Mouse (Mus musculus) heart, embryonic 10.5 days (tissue): ENCODE measurements around the gene Pdpn. TPM values are rescaled to one million over a fixed set of nuclear protein-coding genes. Genes with fewer than 3 reads are reported as not detected.
"Not testable (repeated sequence)": the region's sequence is repeated elsewhere in the genome, so short reads cannot be mapped to it uniquely, and the experiment has no call there.

ENCODE experiments used
- DNase-seq: peaks from one replicate; pipeline ENCODE4 v3.0.0-alpha.2; 2017; ENCODE audit warnings: low spot score
- H3K27ac ChIP-seq: fragments of 300-500 bp; sonication (generic); 2 replicates; pipeline ENCODE4 v1.5.1; 2016; ENCODE audit warnings: mild to moderate bottlenecking
- H3K27me3 ChIP-seq: fragments of 300-500 bp; sonication (generic); 2 replicates; pipeline ENCODE4 v1.6.1; 2016; ENCODE audit warnings: mild to moderate bottlenecking; ENCODE audit not compliant: poor library complexity, insufficient read depth, severe bottlenecking
- H3K36me3 ChIP-seq: fragments of 300-500 bp; sonication (generic); 2 replicates; pipeline ENCODE4 v1.6.1; 2016; ENCODE audit warnings: mild to moderate bottlenecking, moderate library complexity
- H3K4me1 ChIP-seq: fragments of 300-500 bp; sonication (generic); 2 replicates; pipeline ENCODE4 v1.6.1; 2016; ENCODE audit warnings: mild to moderate bottlenecking
- H3K4me3 ChIP-seq: fragments of 300-500 bp; sonication (generic); 2 replicates; pipeline ENCODE4 v1.5.1; 2016; ENCODE audit warnings: mild to moderate bottlenecking, moderate library complexity
- H3K9me3 ChIP-seq: fragments of 300-500 bp; sonication (generic); 2 replicates; pipeline ENCODE4 v1.6.1; 2016; ENCODE audit warnings: mild to moderate bottlenecking, moderate library complexity
- WGBS: fragments of 180-500 bp; shearing (Covaris S2); methylation state at CpG from one replicate; pipeline ENCODE4 v1.1.7; 2016; 5-methylcytosine and 5-hydroxymethylcytosine counted together
- polyA plus RNA-seq: library from polyadenylated mRNA; unstranded; fragments of >200 nt; fragmentation: Nextera tagmentation; extraction: Ambion mirVana; gene quantifications from 2 replicates; pipeline ENCODE4 v1.2.1, GENCODE M21; 2016

The Pdpn gene
- polyA plus RNA-seq = 22.8 and 29.8 TPM in 2 replicates

- peaks cover 25% of the 10 kb centered on the region for H3K27me3 ChIP-seq
- no peaks in the 10 kb centered on the region for H3K36me3 ChIP-seq
- H3K4me1 ChIP-seq = peaks cover 50% of the 10 kb centered on the region
- peak; percentile 84 for DNase-seq
- H3K9me3 ChIP-seq = no peaks in the 10 kb centered on the region
- peak within 1 kb of the TSS; percentile 82 for H3K27ac ChIP-seq
- 3% methylated on average over 31 of the region's 31 CpGs for WGBS
- H3K4me3 ChIP-seq = peak within 1 kb of the TSS; percentile 65
Measured at GRCm38 (mm10) chr4:143299325-143300070, at the start of gene Pdpn. Gene Pdpn (minus strand): TSS chr4:143299564.

GRCm38 (mm10) chr4:143348678-143349077 is 49.3 kb upstream of the Pdpn start:
- H3K27ac ChIP-seq = no peak overlapping the region
- H3K4me3 ChIP-seq = peak overlapping the region; percentile 72; the same call in 1 of the 2 replicates
- H3K36me3 ChIP-seq = no peaks in the 10 kb centered on the region
- H3K27me3 ChIP-seq = peaks cover 59% of the 10 kb centered on the region
- no peak for DNase-seq
- no peaks in the 10 kb centered on the region for H3K9me3 ChIP-seq
- peaks cover 23% of the 10 kb centered on the region for H3K4me1 ChIP-seq
- 17% methylated on average over 5 of the region's 5 CpGs for WGBS

GRCm38 (mm10) chr4:143345491-143345890 is 46.1 kb upstream of the Pdpn start:
- not testable (repeated sequence) for DNase-seq, H3K4me3 ChIP-seq, H3K36me3 ChIP-seq, H3K27ac ChIP-seq, H3K9me3 ChIP-seq
- peaks cover 33% of the 10 kb centered on the region for H3K27me3 ChIP-seq
- peaks cover 21% of the 10 kb centered on the region for H3K4me1 ChIP-seq
- WGBS = 79% methylated on average over 5 of the region's 5 CpGs

GRCm38 (mm10) chr4:143341470-143341869 is 42.1 kb upstream of the Pdpn start:
- WGBS = 76% methylated on average over 7 of the region's 7 CpGs
- DNase-seq = no peak
- H3K27me3 ChIP-seq = no peaks in the 10 kb centered on the region

GRCm38 (mm10) chr4:143339808-143340207 is 40.4 kb upstream of the Pdpn start:
- no peak overlapping the region for H3K4me3 ChIP-seq
- no peak overlapping the region for H3K27ac ChIP-seq
- no peaks in the 10 kb centered on the region for H3K27me3 ChIP-seq
- H3K9me3 ChIP-seq = no peaks in the 10 kb centered on the region
- no peak for DNase-seq
- WGBS = 84% methylated on average over 13 of the region's 13 CpGs
- H3K4me1 ChIP-seq = peaks cover 3% of the 10 kb centered on the region; the same call in 1 of the 2 replicates
- H3K36me3 ChIP-seq = no peaks in the 10 kb centered on the region

More at GRCm38 (mm10) chr4:143341470-143341869, 42.1 kb upstream of the Pdpn start:
- no peaks in the 10 kb centered on the region for H3K4me1 ChIP-seq
- no peak overlapping the region for H3K4me3 ChIP-seq
- no peaks in the 10 kb centered on the region for H3K36me3 ChIP-seq
- H3K9me3 ChIP-seq = no peaks in the 10 kb centered on the region
- no peak overlapping the region for H3K27ac ChIP-seq

- no peak for DNase-seq
- Histone ChIP-seq H3K27ac (no peak overlapping the region), H3K27me3 (no peaks in the 10 kb centered on the region), H3K9me3 (no peaks in the 10 kb centered on the region), H3K4me1 (peaks cover 3% of the 10 kb centered on the region; the same call in 1 of the 2 replicates), H3K36me3 (no peaks in the 10 kb centered on the region), H3K4me3 (no peak overlapping the region)
- 61% methylated on average over 2 of the region's 2 CpGs for WGBS
Measured at GRCm38 (mm10) chr4:143336096-143336495, 36.7 kb upstream of the Pdpn start.

GRCm38 (mm10) chr4:143334995-143335394 is 35.6 kb upstream of the Pdpn start:
- H3K27ac ChIP-seq = no peak overlapping the region
- 60% methylated on average over 17 of the region's 17 CpGs for WGBS
- no peaks in the 10 kb centered on the region for H3K27me3 ChIP-seq
- no peak for DNase-seq
- no peak overlapping the region for H3K4me3 ChIP-seq
- H3K9me3 ChIP-seq = no peaks in the 10 kb centered on the region
- H3K4me1 ChIP-seq = peaks cover 6% of the 10 kb centered on the region; the same call in 1 of the 2 replicates
- H3K36me3 ChIP-seq = no peaks in the 10 kb centered on the region

GRCm38 (mm10) chr4:143334145-143334544 is 34.8 kb upstream of the Pdpn start:
- 39% methylated on average over 5 of the region's 5 CpGs for WGBS
- no peaks in the 10 kb centered on the region for H3K27me3 ChIP-seq
- H3K4me3 ChIP-seq = no peak overlapping the region
- H3K9me3 ChIP-seq = no peaks in the 10 kb centered on the region
- DNase-seq = no peak
- H3K27ac ChIP-seq = no peak overlapping the region
- no peaks in the 10 kb centered on the region for H3K36me3 ChIP-seq
- peaks cover 6% of the 10 kb centered on the region; the same call in 1 of the 2 replicates for H3K4me1 ChIP-seq

GRCm38 (mm10) chr4:143331787-143332186 is 32.4 kb upstream of the Pdpn start:
- Histone ChIP-seq H3K4me3 (no peak overlapping the region), H3K27ac (no peak overlapping the region), H3K27me3 (no peaks in the 10 kb centered on the region), H3K4me1 (peaks cover 6% of the 10 kb centered on the region; the same call in 1 of the 2 replicates), H3K9me3 (no peaks in the 10 kb centered on the region), H3K36me3 (no peaks in the 10 kb centered on the region)
- 70% methylated on average over 1 of the region's 1 CpGs for WGBS
- DNase-seq = no peak

- Histone ChIP-seq H3K27ac (no peak overlapping the region), H3K4me3 (no peak overlapping the region), H3K36me3 (no peaks in the 10 kb centered on the region), H3K9me3 (no peaks in the 10 kb centered on the region), H3K27me3 (no peaks in the 10 kb centered on the region), H3K4me1 (peaks cover 6% of the 10 kb centered on the region; the same call in 1 of the 2 replicates)
- DNase-seq = no peak
- WGBS = 18% methylated on average over 9 of the region's 9 CpGs
Measured at GRCm38 (mm10) chr4:143330566-143330965, 31.2 kb upstream of the Pdpn start.

GRCm38 (mm10) chr4:143325625-143325941 is 26.2 kb upstream of the Pdpn start:
- no peaks in the 10 kb centered on the region for H3K36me3 ChIP-seq
- H3K4me3 ChIP-seq = peak overlapping the region; percentile 54

GRCm38 (mm10) chr4:143324925-143325624 is 25.7 kb upstream of the Pdpn start:
- H3K4me3 ChIP-seq = peak overlapping the region; percentile 54
- H3K27me3 ChIP-seq = no peaks in the 10 kb centered on the region
- H3K9me3 ChIP-seq = no peaks in the 10 kb centered on the region
- 21% methylated on average over 15 of the region's 15 CpGs for WGBS
- H3K4me1 ChIP-seq = peaks cover 7% of the 10 kb centered on the region; the same call in 1 of the 2 replicates
- 0 out of 2 replicates have a peak overlapping the region, but pooled peaks have one; percentile 31 for H3K27ac ChIP-seq
- DNase-seq = no peak
- no peaks in the 10 kb centered on the region for H3K36me3 ChIP-seq

More at GRCm38 (mm10) chr4:143325625-143325941, 26.2 kb upstream of the Pdpn start:
- no peaks in the 10 kb centered on the region for H3K27me3 ChIP-seq
- 1% methylated on average over 10 of the region's 10 CpGs for WGBS
- peak; percentile 81 for DNase-seq
- 0 out of 2 replicates have a peak overlapping the region, but pooled peaks have one; percentile 3 for H3K27ac ChIP-seq
- no peaks in the 10 kb centered on the region for H3K9me3 ChIP-seq
- peaks cover 8% of the 10 kb centered on the region; the same call in 1 of the 2 replicates for H3K4me1 ChIP-seq
